Mouse (Mus musculus): ENCODE data around the gene Minos1. TPM values are rescaled to one million over a fixed set of nuclear protein-coding genes. Genes with fewer than 3 reads are reported as not detected.

The Minos1 gene
- total RNA-seq, 2 experiments from 2014 or later = 434 to 465 TPM

- no peak for DNase-seq
- intact Hi-C loops (cut with DNase I; ENCODE audit: low total_unique reads) = no loop called here
Measured at GRCm38 (mm10) chr4:139110858-139111257, 20.1 kb downstream of the Minos1 start.

GRCm38 (mm10) chr4:139105453-139105852, 25.5 kb downstream of the Minos1 start:
- no peak for DNase-seq
- intact Hi-C loops (cut with DNase I; ENCODE audit: low total_unique reads) = no loop called here

GRCm38 (mm10) chr4:139101546-139101945, 29.4 kb downstream of the Minos1 start:
- intact Hi-C loops (cut with DNase I; ENCODE audit: low total_unique reads) = no loop called here
- no peak for DNase-seq

- DNase-seq = no peak
- intact Hi-C loops (cut with DNase I; ENCODE audit: low total_unique reads) = no loop called here
Measured at GRCm38 (mm10) chr4:139100326-139100725, 30.6 kb downstream of the Minos1 start.

DNA sequence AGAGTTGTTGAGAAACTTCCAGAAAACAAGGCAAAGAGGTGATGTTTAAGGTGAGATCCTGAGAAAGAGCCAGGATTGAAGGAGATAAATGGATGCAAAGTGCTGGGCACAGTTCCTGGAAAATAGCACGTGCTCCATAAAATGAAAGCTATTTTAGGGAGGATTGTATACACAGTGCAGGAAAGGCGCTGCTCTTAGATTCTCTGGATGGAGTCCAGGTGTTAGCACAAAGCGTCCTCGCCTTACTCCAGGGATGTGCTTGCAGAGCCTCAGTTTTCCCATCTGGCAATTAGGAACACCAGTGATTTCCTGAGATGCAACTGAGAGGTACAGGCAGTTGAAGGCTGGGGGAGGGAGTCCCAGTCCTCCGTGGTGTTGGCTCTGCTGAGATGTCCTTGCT, 34.7 kb downstream of the Minos1 start:
- intact Hi-C loops (cut with DNase I; ENCODE audit: low total_unique reads) = no loop called here
- no peak for DNase-seq

DNA sequence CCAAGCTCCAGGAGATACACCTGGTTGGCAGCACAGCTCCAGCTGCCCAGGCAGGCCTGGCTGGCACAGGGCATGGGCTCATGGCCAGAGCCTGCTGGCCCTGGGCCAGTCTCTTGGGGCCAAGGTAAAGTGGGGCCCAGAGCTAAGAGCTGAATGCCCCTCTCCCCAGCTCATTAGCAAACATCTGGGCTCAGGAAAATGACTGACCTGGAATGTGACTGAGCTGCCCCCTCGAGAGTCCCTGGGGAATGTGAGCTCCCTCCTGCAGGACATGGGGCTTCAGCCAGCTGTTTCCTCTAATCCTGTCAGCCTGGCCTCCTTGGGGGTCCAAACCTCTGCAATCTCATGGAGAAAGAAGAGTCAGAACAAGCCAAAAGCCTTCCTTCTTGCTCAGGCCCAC, 35.5 kb downstream of the Minos1 start:
- DNase-seq = no peak
- intact Hi-C loops (cut with DNase I; ENCODE audit: low total_unique reads) = no loop called here

- no peak for DNase-seq
- intact Hi-C loops (cut with DNase I; ENCODE audit: low total_unique reads) = no loop called here
Measured at GRCm38 (mm10) chr4:139093196-139093530, 37.8 kb downstream of the Minos1 start.

- intact Hi-C loops (cut with DNase I; ENCODE audit: low total_unique reads) = no loop called here
- peak; percentile 83 for DNase-seq
Measured at GRCm38 (mm10) chr4:139092356-139093195, 38.3 kb downstream of the Minos1 start, which contains the start of gene Nbl1. Gene Nbl1, minus strand, starts transcription at chr4:139092993.

- DNase-seq = peak; percentile 74
- intact Hi-C loops (cut with DNase I; ENCODE audit: low total_unique reads) = no loop called here
Measured at GRCm38 (mm10) chr4:139091478-139092355, 39.2 kb downstream of the Minos1 start.

DNA sequence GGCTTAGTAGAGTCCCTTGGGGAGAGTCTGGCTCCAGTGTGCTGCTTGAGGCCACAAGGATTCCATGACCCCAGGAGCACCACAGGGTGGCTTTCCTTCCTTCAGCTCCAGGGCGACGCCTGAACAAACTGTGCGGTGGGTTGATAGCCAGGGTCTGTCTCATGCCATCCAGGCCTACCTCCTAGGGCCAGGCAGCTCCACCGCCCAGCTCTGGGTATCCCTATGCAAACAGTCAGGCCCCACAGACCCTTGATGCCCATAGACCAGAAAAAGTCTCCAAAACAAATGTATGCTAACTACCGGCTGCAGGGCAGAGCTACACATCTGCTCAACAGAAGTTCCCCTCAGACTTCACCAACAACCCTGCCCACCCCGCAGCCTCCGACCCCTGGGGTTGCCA, 39.8 kb downstream of the Minos1 start:
- intact Hi-C loops (cut with DNase I; ENCODE audit: low total_unique reads) = no loop called here
- DNase-seq = no peak

DNA sequence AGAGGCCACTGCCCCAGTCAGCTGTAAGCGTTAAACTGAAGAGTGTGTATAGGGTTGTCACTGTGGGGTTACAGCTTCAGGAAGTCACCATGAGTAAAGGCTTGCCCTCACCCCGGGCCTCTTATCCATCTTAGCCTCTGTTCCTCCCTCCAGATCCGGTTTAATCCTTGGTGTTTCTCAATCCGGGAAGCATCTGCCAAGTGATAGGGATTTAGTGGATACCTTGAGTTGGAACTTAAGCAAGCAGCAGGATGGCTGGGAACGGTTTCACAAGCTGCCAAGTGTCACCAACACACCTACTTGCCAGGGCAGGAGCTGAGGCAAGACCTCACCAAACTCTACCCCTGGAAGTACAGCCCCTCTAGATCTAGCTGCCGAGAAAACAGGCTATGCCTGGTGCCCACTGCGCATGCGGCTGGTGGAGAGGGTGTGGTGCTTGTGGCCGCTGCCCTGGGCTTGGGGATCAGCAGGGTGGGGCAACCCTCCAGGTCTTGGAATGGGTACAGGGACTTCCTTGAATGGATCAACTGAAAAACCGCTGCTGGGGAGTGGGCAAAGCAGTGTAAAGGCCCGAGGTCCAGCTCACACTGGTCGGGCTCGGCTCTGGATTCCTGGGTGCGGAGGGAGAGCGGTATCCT, 40.5 kb downstream of the Minos1 start:
- DNase-seq = no peak
- intact Hi-C loops (cut with DNase I; ENCODE audit: low total_unique reads) = no loop called here

DNA sequence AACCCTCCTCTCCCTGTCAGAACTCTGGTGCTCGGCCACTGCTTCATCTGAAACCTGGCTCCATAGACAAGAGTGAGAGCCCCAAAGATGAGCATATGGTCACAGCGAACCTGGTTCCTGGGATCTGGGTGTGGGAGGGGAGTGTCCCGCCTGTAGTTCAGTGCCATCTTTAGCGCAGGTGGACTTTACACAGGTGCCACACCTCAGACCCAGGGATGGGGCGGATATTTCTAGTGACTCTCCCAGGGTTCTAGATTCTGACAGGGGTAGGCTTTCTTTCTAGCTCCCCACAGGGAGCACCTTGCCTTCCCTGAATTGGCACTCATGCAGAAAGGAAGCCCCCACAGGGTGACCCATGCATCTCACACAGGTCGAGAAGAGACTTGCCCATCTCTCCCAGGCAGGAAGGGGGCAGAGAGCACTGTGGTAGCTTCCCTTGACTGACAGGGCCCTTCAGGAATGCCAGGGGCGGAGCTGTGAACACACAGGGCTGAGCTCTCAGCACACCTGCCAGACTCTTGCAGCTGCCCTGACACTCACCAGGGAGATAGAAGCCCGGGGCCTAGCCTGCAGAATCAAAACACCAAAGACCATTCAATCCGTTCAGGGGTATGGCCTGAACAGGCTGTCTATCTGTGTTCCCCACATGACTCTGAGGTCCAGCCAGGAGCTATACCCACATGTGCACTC, 41.8 kb downstream of the Minos1 start:
- intact Hi-C loops (cut with DNase I; ENCODE audit: low total_unique reads) = loop anchor here (5.0 to 10.0 kb wide), 3 partner anchors 96 to 246 kb away; no protein-coding TSS in a partner anchor
- no peak for DNase-seq

DNA sequence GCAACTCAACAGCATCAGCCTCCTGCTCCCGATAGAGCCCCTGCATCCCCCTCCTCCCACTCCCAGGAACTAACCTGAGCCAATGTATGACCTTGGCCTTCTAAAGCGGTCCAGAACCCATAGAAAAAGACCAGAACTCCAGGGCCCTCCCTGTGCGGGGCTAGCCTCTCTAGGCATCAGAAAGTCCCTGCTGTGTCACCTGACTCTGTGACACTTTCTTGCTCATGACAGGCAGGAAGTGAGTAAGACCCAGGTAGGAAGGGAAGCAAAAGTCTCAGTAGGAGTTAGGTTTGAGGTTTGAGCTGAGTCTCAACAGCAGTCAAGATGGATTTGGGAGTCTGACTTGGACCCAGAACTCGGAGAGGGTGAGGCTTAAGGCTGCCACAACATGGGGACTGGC, 43.9 kb downstream of the Minos1 start:
- intact Hi-C loops (cut with DNase I; ENCODE audit: low total_unique reads) = loop anchor here (5.0 to 10.0 kb wide), 3 partner anchors 98 to 248 kb away; no protein-coding TSS in a partner anchor
- no peak for DNase-seq

DNA sequence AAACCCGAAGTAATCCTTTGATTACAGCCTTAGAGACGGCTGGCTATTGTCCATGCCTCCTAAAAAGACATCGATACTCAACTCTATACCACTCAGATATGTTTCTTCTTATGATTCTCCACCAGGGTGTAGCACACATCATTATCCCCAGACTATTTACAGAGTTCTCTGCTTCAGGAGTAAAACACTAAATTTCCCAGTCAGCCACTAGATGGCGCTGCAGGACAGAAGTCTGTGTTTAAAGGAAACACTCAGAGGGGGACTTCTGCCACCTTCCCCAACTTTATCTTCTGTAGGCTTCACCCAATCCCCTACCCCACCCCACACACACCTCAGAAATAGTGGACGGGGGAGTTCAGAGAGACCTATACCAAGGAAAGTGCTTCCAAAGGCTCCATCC, 44.9 kb downstream of the Minos1 start:
- peak; percentile 78 for DNase-seq
- intact Hi-C loops (cut with DNase I; ENCODE audit: low total_unique reads) = loop anchor here (5.0 to 10.0 kb wide), 3 partner anchors 99 to 249 kb away; no protein-coding TSS in a partner anchor

- intact Hi-C loops (cut with DNase I; ENCODE audit: low total_unique reads) = loop anchor here (5.0 to 10.0 kb wide), 3 partner anchors 99 to 249 kb away; no protein-coding TSS in a partner anchor
- no peak for DNase-seq
Measured at GRCm38 (mm10) chr4:139085337-139085736, 45.6 kb downstream of the Minos1 start.

- intact Hi-C loops (cut with DNase I; ENCODE audit: low total_unique reads) = loop anchor here (10.0 kb wide), 2 partner anchors 102 to 252 kb away; no protein-coding TSS in a partner anchor
- no peak for DNase-seq
Measured at GRCm38 (mm10) chr4:139082790-139083564, 47.9 kb downstream of the Minos1 start.

DNA sequence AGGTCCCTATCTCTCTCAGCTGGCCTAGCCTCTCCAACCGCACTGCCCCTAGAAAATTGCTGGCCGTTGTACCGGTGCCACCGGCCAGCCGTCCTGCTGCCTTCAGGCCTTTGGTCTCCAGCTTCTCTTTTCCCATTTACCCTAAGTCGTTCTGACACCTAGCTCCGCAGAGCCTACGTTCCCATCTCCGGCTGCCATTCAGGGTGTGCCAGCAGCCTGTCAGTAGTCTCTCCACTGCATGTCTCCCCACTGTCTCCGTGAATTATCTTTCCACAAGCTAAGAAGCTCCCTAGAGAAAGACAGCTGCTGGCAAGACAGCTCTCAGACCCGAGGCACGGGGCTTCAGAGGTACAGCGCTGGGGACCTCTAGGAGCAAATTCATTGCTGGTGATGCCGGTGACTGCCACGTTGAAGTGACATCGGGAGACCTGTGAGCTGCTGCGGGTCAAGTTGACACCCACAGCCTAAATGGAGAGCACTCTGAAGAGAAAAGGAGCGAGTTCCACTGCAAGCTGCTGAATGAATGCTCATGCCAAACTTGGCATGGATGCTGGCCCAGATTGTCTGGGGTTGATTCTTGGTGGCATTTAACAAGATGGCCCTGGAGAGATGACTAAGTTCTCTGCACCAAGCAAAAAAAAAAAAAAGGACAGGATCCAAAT, 49.5 kb downstream of the Minos1 start:
- DNase-seq = no peak
- intact Hi-C loops (cut with DNase I; ENCODE audit: low total_unique reads) = loop anchor here (10.0 kb wide), 2 partner anchors 103 to 253 kb away; no protein-coding TSS in a partner anchor

GRCm38 (mm10) chr4:139080259-139080658, 50.7 kb downstream of the Minos1 start:
- no peak for DNase-seq
- intact Hi-C loops (cut with DNase I; ENCODE audit: low total_unique reads) = loop anchor here (10.0 kb wide), 2 partner anchors 105 to 255 kb away; no protein-coding TSS in a partner anchor
